Mouse (Mus musculus) urinary bladder, postnatal 25 days (tissue): ENCODE data around the gene Cenpe.
A peak's percentile ranks its signal among the peaks of the same experiment; 100 is the strongest.

ENCODE experiments used
- DNase-seq: peaks from one replicate; pipeline ENCODE4 v3.0.0; 2022; ENCODE audit warnings: low spot score

The Cenpe gene

DNA sequence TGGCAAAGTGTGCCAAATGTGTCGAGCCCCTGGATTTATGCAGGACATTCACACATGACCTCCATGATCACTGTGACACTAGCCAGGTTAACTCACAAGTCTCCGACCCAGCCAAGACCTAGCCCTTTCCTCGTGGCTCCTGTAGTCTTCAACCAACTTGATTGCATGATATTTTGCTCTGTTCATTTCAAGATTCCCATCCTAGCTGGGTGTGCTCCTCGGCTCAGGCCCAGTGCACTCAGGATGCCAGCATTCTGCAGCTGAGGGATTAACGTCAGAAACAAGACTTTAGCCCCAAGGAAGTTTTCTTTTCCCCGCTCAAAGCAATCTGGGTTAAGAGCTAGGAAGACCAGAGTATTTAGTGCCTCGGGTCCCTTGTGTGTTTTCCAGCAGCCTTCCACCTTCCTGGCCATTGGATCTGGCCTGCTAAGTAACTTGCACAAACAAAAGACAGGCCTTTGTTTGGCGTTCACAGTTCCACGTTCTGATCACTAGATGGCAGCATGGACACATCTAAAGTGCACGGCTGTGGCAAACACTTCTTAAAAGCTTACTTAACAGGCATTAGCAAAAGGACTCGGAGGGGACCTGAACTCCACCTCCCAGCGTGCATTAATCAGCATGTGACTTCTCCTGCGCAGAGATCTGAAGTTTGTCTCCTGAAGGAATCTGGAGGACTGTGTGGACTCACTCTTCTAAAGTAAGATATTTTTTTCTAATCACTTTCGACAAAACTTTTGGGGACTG is 68.5 kb downstream of the Cenpe start, which contains the start of gene Bdh2:
Gene Bdh2 (plus strand): TSS at position 553 of the 747 bp plus-strand sequence.
- peak; percentile 54 for DNase-seq

DNA sequence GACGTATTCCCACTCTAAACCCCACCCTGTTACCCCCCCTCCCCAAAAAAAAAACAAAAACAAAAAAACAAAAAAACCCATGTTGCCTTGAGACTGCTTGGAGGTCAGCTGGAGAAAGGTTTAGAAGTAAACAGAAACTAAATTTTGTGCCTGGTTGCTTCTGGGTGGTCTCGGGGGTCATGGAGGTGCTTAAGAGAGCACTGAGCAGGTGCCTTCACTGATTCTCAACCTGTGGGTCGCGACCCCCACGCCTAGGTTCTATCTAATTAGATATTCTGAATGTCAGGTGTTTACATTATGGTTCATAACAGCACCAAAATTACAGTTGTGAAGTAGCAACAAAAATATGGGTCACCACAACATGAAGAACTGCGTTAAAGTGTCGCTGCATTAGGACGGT is 69.4 kb downstream of the Cenpe start:
- DNase-seq = no peak

DNA sequence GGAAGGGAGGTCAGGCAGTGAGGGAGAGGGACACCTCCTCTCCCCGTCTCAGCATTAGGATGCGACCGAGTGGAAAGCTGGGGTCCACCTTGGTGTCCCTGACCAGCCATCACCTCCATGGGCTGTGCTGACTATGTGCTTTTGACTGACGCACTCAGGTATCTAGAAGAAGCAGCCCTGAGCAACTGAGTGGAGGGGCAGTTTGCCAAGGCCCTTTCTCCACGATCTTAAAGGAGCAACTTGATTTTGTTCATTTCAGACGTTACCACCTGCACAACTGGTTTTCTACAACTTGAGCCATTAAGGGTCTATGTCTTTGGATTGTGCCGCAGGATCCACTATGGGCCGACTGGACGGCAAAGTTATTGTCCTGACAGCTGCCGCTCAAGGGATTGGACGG is 72.9 kb downstream of the Cenpe start:
- DNase-seq = no peak

DNA sequence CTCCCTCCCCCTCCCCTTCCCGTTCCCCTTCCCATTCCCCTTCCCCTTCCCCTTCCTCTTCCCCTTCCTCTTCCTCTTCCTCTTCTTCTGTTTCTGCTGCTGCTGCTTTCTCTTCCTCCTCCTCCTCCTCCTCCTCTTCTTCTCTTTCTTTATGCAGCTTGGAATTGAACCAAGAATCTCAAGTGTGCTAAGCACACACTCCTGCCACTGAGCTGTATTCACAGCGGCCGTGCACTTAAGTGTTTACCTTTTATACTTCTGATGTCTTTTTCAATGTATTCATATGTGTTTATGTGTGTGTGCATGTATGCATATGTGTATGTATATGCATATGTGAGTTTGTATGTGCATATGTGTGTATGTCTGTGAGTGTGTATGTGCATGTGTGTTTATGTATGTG is 73.5 kb downstream of the Cenpe start:
- no peak for DNase-seq

DNA sequence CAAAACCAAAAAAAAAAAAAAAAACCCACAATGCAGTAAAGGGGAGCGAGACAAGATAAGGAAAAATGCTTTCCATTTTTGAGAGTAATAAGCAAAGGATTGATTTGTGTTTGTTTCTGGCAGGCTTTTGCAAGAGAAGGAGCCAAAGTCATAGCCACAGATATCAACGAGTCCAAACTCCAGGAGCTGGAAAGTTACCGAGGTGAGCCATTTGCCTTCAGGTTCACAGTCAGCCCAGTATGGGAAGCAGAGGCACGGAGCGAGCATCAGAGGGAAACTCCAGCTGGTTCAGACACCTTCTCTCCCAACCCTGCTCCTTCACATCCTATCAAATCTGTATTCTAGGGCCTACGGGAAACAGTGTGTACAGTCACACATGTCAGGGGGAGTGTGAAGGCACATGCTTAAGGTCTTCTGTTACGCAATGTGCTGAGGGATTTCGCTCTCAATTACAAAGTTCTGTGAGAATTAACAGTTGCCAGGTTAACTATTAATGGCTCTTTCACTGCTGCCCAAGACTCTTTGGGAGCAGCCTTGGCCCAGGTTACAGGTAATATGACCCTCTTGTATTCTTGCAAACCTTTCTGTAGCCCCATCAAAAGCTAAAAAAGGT is 75.9 kb downstream of the Cenpe start:
- no peak for DNase-seq

DNA sequence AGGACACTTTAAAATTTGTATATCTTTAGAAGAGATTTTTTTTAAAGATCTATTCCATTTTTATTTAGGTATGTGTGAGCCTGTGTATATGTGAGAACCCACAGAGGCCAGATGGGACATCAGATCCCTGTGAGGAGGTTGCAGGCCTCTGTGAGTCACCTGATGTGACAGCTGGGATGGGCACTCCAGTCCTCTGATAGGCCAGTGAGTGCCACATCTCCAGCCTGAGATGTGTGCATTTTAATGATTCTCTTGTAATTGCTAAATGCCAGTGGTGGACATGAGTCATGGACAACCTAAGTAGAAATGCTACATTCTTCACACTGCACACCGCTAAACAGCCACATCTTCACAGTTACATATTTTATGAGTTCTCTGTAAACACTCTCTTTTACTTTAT is 76.8 kb downstream of the Cenpe start:
- DNase-seq = no peak

DNA sequence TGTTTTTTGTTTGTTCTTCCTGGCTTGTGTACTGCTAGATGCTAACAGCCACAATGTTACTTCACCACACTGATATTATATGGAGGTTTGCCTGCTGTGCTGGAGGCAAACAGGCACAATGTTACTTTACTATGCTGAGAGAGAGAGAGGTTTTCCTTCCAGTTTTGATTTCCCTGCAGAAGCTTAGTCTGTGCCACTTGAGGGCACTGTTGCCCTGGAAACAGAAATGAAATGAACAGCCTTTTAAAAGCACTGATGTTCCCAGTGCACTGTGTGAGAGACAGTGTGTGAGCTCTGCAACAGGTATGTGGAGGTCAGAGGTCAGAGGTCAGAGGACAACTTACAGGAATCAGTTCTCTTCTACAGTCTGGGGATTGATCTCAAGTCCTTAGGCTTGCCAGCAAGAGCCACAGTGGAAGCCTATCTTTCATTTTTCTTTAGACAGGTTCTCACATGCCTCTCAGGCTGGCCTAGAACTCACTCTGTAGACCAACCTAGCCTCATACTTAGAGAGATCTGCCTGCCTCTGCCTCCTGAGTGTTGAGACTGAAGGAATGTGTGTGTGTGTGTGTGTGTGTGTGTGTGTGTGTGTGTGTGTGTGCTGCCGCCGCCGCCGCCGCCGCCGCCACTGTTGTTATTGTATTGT is 78.0 kb downstream of the Cenpe start:
- DNase-seq = peak; percentile 23

DNA sequence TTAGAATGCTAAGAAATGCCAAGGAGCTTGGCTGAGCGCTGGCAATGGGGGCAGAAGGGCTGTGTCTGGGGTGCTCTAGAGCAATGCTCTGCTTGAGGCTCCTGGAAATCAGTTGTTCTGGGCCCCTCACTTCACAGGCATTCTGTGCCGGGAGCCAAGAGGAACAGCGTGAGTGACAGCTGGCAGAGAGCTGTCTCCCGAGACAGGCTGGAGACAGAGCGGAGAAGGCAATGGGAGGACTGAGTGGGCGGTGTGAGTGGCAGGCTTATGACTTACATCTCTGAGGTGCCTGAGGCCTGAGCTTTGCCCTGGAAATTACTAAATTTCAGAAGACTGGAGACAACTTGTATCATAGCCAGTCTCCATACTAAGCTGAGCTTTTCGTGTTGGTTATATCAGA is 81.4 kb downstream of the Cenpe start:
- peak; percentile 14 for DNase-seq

DNA sequence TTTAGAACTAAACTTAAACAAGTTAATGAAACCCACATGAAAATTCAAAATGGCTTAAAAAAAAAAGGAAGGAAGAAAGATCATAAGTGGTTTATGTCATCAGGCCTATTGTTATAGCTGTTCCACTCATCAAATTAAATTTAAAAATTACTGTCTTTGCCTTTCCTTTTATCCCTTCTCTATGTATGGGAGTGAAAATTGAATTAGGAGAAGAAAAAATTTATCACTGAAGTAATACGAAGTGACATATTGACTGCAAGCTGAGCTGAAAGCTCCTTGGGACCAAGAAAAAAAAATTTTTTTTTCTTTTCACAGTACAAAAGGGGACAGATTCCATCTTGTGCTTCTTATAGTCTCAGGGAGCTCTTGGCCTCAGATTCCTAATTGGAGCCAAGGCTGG is 83.2 kb downstream of the Cenpe start:
- DNase-seq = no peak

DNA sequence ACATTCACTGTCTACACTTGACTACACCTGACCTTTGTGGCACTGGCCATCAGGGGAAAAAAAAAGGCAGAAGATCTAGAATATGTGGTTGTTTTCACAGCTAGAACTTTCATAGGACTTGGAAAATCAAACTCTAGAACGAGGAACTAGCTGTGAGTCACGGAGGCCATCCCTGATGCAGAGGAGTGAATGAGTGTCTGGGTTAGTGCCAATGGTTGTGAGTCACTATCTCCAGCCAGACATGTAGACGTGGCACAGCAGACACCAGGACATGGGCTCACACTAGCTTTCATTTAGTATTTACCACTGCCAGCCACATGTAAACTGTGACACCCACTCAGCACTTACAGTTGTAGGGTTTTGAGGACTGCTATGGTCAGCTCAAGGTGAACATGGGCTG is 86.2 kb downstream of the Cenpe start:
- peak; percentile 36 for DNase-seq

DNA sequence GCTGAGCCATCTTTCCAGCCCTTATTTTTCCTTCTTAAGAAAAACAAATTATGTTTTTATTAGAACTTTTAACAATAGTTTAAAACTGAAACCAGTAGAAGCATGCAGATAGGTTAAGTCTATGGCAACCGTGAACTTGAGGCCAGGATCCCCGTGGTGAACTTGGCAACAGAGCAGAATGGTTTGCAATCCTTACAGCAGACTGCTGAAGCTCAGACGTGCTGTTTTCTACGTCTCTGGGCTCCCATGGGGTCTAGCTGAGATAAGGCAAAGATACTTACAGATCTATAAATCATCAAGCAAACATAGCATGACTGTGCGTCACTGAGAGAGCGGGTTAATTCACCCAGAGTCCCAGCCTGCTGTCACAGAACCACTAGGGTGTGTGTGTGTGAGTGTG is 87.7 kb downstream of the Cenpe start:
- no peak for DNase-seq

DNA sequence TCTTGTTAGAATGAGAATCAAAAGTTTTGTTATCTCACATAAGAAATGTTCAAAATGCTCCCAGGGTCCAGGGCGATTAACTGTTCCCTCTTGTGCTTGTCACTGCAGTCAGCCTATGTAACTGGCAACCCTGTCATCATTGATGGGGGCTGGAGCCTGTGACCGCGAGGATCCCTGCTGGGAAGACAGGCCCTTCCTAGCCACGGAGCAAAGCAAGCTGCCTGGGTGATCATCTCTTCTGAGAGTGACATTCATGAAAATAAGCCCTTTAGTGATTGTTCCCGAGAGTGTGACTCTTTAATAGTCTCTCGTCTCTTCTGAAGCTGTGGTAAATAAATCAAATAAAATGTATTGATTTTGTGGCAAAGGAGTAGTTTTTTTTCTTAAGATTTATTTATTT is 91.7 kb downstream of the Cenpe start:
- no peak for DNase-seq

DNA sequence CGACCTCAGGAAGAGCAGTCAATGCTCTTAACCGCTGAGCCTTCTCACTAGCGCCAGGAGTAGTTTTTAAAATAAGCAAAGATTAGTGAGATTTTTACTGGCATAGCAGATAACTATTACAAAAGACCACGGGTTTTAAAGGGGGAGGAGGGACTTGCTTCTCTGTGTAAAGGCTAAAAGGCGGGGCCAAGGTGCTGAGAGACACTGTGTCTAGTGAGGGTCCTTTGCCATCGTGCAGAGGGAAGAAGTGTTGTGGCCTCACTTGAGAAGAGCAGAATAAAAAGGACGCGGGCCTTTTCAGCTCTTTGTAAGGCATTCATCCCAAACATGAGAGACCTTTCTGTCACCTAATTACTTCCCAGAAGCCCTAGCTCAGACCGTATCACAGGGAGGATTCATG is 92.2 kb downstream of the Cenpe start:
- no peak for DNase-seq

DNA sequence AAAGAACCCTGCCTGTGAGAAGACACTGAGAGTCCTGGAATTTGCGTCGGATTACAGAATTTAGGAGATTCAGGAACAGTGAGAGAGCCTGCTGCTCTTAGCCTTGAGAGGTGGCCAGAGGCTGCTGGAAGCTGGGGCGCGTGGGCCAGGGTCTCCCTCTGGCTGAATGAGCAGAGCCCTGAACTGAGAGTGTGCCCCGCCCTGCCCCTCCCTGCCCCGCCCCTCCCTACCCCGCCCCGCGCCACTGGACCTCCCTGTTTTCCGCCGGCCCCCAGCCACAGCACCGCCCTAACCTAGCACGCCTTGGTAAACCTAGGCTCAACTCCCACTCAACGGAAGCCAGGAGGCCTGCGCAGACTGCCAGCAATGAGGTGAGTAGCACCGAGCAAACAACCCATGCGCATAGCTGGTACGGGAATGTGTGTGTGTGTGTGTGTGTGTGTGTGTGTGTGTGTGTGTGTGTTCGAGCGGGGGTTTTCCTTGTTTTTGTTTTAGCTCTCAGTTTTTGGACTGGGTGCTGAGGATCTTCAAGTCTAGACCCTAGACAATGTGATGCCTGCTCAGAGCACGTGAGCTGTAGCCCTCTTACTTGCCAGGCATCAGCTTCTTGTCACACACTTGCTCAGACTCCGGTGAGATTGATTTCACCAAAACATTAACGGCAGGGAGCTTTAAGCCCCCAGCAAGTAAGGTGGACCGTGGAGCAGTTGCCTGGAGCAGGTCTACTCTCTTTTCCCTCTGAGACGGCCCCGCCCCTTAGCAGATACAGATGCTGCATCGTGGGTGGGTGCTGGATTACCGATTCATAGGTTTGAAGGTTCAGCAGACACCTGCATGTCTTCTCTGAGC is 95.3 kb downstream of the Cenpe start, which contains the start of gene Slc9b2:
Gene Slc9b2 (plus strand): TSS at position 290 of the 849 bp plus-strand sequence.
- peak; percentile 19 for DNase-seq

DNA sequence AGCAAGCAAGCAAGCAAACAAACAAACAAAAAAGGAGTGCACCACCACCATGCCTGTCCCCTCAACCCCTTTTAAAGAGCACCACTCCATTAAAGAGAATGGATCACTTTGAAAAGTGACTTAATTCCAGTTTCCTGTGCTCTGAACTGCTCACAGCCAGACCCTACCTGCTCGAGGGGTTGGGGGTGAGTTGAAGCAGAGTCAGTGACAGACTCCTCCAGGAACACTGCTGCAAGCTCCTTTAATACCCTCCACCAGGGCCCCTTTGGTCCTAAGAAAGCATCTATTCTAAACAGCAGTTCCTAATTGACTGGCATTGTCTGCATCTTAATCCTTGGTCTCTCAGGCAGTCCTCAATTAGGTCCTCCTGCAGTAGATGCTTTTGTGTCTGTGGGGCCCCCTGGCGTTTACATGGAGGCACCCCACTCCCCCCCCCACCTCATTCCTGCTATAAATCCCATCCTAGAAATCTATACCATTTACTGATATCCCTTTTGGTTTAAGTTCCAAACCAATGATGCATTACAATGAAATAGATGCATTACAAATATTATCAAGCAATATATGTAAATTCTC is 100.7 kb downstream of the Cenpe start:
- DNase-seq = no peak

DNA sequence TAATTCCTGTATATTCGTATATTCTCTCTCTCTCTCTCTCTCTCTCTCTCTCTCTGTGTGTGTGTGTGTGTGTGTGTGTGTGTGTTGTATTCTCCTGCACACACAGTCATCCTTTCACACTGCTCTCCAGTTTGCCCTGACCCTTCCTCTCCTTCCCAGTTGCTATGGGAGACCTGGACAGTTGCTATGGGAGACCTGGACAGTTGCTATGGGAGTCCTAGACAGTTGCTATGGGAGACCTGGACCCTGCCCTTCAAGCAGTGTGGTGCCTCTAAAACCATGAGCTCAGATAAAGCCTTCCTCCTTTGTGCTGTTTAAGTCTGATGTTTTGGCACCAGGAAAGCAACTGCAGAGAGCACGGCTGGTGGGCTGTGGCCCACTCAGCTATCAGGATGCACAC is 101.4 kb downstream of the Cenpe start:
- DNase-seq = no peak

DNA sequence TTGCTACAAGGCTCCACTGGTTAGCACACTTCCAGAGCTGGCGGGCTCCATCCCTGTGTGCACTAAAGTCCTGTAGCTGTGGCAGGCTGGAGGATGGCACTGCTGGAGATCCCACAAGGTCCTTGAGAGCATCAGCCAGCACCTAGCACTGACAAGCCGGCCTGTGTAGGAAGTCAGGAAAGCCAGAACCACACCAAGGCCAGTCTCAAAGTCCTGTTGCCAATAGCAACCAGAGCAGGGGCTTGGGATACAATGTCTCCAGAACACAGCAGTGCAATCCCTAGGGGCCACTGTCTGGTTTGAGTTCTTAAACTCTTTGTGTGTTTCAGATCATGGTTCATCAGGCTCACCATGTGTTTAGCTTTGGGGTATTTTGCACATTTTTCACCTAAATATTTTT is 102.5 kb downstream of the Cenpe start:
- DNase-seq = no peak

DNA sequence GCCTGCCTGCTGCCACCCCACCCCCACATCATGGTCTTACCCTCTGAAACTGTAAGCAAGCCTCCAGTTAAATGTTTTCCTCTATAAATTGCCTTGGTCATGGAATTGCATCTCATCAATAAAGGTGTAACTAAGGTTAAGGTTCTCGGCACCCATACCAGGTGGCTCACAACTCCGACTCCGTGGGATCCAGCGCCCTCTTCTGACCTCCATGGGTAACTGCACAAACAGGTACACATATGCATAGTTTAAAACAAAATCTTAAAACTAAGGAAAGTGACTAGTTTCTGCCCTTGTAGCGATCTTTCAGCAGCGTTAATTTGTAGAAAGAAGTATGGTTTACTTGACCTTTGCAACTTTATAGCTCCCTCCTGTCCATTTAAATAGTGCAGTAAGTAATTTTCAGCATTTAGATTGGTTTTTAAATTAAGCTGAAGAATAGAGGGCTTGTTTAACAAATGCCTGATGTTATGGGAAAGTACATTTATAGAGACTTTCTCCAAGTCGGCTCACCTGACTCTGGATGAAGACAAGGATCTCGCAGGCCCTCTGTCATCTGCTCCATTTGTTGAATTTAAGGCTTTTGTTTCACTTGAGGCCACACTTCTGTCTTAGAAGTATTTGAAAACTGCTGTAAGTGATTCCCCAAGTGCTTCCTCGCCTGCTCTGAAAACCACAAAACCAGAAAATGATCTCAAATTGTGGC is 103.5 kb downstream of the Cenpe start:
- no peak for DNase-seq

DNA sequence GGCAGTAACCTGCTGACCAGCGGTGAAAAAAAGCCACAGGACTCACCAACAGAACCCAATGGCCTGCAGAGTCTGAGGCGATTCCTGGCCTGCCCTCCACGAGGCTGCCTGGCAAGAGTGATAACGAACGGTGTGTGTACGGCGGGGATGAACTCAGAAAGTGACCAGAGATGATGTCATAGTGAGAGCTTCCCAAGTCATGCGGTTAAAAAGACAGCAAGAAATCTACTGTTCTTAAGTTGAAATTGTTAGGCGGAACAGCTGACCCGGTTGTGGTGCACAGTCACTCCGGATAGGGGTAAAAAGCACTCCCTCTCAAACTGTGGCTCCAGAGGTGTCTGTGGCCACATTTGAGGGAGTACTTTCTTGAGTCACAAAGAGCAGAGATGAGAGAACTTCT is 106.0 kb downstream of the Cenpe start:
- no peak for DNase-seq
